Mouse (Mus musculus) left cerebral cortex, postnatal 25 days (tissue): ENCODE measurements at regions not wholly inside any gene's neighbourhood (a gene's known extent, or its start where the extent isn't known, plus 50 kb on each side); places are given as distances from the start of the nearest gene placed in this dataset.
A peak's percentile ranks its signal among the peaks of the same experiment; 100 is the strongest.

Source experiments
- DNase-seq, 2 experiments: peaks; one replicate each; pipeline ENCODE4 v3.0.0; 2022; ENCODE audit warnings: low spot score in 2 of 2, mixed read lengths in 1 of 2
- intact Hi-C: fragments of 180-260 bp; cut with DNase I; formaldehyde crosslinking; loops from one replicate; pipeline ENCODE4 v1.15.1; 2025

DNA sequence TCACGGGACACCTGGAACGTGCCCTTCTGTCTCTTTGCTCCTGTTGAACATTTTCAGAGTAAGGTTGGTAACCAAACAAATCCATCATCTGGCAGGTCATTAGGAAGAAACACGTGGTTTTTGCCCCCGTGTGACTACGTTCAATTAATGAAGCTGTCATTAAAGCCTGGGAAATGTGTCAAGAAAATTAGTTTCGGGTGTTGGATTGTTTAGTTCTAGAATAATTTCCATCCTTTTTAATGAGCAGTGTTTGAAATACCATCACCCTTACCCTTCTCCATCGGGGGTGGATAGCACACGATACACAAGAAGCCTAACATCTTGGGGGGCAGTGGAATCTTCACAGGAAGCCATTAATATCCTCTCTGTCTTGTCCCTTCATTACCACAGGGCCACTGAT is 107.7 kb downstream of the Far1 start:
- intact Hi-C loops = no loop called here
- no peak for DNase-seq

DNA sequence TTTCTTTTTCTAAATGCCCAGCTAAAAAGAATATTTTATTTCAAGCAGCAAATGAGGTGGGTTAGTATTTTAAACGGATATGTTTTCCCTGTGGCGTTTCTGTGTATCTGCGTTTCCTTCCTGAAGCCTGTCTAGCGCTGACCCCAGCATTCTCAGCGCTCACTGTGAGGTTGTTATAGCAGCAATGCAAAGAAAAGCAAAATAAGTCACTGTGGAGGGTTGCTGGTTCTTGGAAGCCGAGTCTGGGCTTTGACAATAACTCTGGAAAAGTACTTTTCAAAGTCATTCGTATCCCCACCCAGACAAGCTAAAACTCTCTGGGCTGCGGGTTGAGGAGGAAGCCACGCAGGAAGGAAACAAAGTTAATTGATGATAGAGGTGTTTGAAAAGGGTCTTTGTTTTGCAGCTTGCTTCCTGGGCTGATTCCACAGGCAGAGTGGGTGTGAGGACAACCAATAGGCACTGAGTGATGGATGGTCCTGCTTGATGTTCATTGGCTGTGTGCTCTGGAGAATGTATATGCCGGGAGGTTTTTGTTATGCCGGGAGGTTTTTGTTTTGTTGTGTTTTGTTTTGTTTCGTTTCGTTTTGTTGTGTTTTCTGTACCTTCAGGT is 108.4 kb downstream of the Far1 start:
- intact Hi-C loops = no loop called here
- DNase-seq = no peak

GRCm38 (mm10) chr7:113623296-113623695 is 109.7 kb downstream of the Far1 start:
- intact Hi-C loops = no loop called here
- no peak for DNase-seq

DNA sequence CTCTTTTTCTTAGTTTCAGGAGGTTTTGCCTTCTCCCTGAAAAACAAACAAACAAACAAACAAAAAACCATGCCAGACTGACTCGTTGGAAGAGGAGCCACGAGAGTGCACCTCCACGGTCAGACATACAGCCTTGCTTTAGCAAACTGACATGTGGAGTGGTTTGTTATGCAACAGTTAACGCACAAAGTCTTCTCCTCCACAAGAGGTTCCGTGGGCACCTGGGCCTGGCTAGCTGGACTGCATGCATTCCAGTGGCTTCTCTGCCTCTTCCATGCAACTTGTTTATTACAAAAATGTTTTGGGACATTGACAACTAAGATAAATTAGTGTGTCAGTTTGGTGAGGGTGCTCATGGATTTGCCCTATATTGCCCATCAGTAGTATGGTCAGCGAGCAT is 110.3 kb downstream of the Far1 start:
- no peak for DNase-seq
- intact Hi-C loops = no loop called here

DNA sequence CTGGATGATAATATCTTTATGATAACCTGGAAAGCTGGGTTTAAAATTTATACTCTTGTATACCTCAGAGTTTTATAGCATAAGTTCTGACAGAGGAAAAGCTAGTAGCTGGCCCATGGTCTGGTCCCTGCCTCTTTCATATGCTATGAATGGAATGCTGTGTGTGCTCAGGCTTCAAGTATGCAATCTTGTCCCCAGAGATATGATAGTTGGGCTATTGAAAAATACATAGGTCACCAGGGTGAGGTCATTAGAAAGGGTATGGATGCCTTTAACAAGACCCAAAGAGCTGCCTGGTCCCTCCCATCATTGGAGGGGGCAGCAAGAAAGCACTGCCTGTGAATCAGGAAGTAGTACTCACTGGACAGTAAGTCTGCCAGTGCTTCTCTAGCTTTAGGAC is 113.1 kb downstream of the Far1 start:
- DNase-seq = no peak
- intact Hi-C loops = no loop called here

DNA sequence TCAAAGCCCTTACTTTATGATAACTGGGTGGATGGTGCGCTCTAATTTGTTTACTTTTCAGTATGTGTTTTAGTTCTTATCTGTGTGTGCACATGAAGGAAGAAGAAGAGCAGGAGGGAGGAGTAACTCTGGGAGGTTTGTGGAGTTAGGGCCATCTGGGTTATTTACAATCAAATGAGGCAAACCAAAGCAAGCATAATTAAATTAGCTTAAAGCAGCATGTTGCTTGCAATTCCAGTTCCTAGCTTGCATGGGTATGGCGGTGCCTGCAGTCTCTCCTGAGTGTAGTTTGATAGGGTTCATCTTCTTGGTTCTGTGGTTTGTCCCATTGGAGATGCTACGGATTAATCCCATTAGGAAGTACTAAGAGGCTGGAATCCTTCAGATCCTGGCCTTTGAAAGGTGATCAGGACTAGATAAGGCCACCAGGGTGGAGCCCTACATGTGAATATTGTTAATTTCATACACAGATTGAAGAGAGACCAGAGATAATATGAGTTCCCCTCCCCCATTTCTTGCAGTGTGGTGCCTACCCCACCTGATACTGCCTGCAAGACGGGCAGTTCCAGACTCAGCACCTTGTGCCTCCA is 123.5 kb downstream of the Far1 start:
- intact Hi-C loops = no loop called here
- no peak for DNase-seq

DNA sequence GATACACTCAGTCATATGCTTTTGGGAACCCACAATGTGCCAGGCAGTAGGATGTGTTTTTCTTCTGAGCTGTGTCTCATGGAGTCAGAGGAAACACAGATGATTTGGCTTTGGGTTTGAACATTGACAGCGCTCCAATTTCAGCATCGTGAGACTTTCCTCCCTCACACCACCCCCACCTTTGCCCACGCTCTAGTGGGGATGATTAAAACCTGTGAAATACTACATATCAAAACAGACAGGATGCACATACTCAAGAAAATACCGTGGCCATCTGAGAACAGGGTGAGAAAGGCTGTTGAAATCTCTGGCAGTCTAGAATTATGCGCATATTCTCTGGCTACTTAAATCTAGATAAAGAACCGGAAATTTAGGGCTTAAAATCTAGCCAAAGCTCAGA is 124.5 kb downstream of the Far1 start:
- peak; percentile 45 to 92 for DNase-seq
- intact Hi-C loops = no loop called here

DNA sequence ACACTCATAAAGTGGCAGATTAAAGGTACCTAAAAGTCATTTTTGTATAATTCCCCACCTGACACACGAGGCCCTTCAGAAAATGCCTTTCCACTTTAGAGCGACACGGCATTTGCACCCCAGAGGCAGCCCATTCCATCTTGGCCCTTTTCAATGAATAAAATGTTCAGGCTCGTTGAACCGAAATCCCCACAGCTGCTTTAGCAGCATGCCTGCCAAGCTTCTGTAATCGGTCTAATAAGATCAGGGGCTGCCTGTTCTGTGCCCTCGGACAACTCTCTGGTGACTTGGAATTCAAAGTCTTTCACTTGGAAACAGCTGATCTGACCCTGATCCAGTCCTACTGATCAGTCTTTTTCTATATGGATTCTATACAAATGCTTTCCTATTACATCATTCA is 123.3 kb upstream of the Spon1 start:
- DNase-seq = no peak
- intact Hi-C loops = no loop called here

- no peak for DNase-seq
- intact Hi-C loops = no loop called here
These were observed 115.2 kb upstream of the Spon1 start for GRCm38 (mm10) chr7:113650631-113651030.

DNA sequence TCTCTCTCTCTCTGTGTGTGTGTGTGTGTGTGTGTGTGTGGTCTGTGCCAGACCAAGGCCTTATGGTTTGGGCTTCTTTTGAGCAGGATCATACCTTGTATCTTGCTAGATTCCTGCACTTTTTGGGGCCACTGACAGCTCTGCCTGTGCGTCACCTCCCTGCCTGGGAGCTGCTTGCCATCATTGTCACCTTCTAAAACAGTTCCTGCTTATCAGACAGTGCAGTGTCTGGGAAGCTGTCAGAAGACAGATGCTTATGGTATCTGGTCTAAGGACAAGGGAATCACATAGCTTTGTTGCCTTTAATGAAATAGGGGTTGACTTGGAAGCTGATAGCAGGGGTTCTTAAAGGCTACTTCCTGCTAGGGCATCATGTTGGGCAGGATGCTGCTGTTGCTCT is 114.1 kb upstream of the Spon1 start:
- intact Hi-C loops = no loop called here

DNA sequence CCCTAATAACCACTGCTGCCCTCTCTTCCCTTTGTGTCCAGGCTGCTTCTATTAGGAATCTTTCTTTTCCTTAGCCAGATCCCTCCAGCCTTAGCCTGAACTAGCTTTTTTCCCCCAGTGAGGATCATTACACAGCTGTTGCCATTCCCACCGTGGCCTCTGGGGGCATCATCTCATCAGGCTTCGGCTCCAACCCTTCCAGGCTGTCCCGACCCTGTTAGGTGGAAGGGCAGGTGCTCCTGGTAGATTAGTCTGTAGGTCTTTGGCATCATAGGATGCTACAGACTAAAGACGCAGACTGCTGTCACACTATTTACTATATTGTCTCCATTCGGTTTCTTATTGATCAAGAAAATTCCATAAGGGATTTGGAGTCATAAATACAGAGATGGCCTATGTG is 112.7 kb upstream of the Spon1 start:
- intact Hi-C loops = no loop called here
- peak in 1 of 2 experiments; percentile 16 for DNase-seq

More for the DNA sequence above, 114.1 kb upstream of the Spon1 start:
- no peak for DNase-seq

GRCm38 (mm10) chr7:113655336-113655735 is 110.5 kb upstream of the Spon1 start:
- intact Hi-C loops = no loop called here
- peak in 1 of 2 experiments; percentile 42 for DNase-seq

GRCm38 (mm10) chr7:113672779-113673595 is 92.8 kb upstream of the Spon1 start:
- no peak for DNase-seq
- intact Hi-C loops = no loop called here

DNA sequence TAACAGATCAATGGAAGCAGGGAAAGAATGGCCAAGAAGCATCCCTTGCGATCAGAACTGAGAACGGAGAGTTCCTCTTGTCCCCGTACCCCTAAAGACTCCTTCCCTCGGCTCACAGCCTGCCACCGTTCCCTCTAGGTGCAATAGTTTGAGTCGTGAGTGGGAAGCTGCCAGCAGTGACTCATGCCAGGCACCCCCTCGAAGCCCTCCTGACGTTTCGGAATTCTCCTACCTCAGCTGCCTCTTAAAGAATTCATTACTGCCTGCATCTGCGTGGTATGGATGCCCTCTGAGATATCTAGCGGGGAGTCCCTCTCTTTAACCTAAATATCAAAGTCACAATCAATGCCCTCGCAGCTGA is 92.2 kb upstream of the Spon1 start:
- peak; percentile 29 to 72 for DNase-seq
- intact Hi-C loops = no loop called here

GRCm38 (mm10) chr7:113682271-113682670 is 83.5 kb upstream of the Spon1 start:
- intact Hi-C loops = no loop called here
- peak in 1 of 2 experiments; percentile 18 for DNase-seq

DNA sequence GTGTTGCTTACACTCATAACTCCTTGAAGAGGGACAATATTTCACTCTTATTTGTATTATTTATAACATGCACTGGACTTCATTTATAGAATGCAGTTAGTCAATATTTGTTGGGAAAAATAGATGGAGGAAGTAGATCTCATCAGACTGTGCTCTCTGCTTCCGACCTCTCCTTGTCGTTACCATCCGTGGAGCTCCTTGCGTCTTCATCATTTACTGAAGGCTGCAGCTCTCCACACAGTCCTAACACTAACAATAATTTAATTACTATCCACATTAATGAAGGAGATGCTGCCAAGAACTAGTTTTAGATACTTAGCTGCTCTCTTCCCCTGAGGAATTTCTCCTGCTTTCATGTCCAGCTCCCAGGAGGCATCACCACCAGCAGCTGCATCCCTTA is 80.4 kb upstream of the Spon1 start:
- DNase-seq = no peak
- intact Hi-C loops = no loop called here

- peak in 1 of 2 experiments; percentile 27 for DNase-seq
- intact Hi-C loops = no loop called here
These were observed 79.3 kb upstream of the Spon1 start for GRCm38 (mm10) chr7:113686527-113686926.

DNA sequence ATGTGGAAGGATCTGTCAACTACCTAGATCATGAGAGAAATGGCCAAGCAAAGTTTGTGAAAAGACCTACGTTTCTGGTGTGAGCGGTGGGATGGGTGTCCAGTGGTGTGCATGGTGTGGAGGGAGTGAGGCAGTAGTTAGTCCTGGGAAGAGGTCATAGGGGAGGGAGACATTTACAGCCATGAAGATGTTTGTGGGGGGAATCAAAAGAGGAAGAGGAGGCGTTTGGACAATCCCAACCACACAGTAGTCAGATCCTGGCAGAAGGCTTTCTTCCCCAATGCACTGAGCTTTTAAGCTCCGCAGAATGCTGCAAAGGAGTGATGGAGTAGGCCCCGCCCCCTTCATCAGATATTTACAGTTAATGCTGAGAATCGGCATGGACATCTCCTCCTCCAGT is 78.2 kb upstream of the Spon1 start:
- intact Hi-C loops = no loop called here

DNA sequence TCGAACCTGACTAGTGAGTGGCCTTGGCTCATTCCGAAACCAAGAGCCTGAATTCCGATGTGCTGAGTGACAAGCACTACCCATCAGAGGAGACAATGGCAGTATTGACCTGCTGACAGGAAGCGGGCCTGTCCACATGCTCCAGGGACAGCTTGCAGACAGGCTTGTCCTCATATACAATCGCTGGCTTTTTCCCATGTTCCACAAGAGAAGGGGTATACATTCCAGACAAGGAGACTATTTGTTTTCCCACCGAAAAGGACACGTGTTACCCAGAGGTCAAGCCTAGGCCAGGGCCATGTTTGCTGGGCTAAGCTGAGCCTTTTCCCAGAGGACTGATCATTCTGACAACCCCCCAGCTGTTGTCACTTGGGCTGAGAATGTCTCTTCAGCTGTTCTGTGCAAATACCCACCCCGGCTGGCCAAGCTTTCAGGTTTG is 77.5 kb upstream of the Spon1 start:
- no peak for DNase-seq
- intact Hi-C loops = no loop called here

More for the DNA sequence above, 78.2 kb upstream of the Spon1 start:
- DNase-seq = no peak

GRCm38 (mm10) chr7:113688717-113689116 is 77.1 kb upstream of the Spon1 start:
- no peak for DNase-seq
- intact Hi-C loops = no loop called here

- intact Hi-C loops = no loop called here
- DNase-seq = no peak
These were observed 76.7 kb upstream of the Spon1 start for GRCm38 (mm10) chr7:113689131-113689530.
